In genomic region chr4:119462457-119462856, GRCm38 (mm10) we compare ENCODE assay signal across 10 mouse cellular contexts. TPM values are rescaled to one million over a fixed set of nuclear protein-coding genes. Genes with fewer than 3 reads are reported as not detected.
DNase-seq lines count a peak whose midpoint lies in the region; ATAC-seq and TF ChIP-seq lines count a peak whose summit lies in the region.
"Had no signal": no experiment of that assay in that cellular context is flagged by ENCODE, and none has a peak within 500 bp of the region (broad histone marks: within the 10 kb centered on the region; RNA-seq: fewer than 3 reads in every experiment).

No protein-coding gene starts in this region.

- peak overlapping the region; percentile 87 for H3K27ac ChIP-seq in heart, postnatal 0 days (ENCODE audit: low read depth)
- H3K27ac ChIP-seq in neural tube, embryonic 12.5 days: peak overlapping the region; percentile 16; the same call in 1 of the 2 replicates
- H3K27ac ChIP-seq: limb, embryonic 12.5 days had no signal

- WGBS in heart, postnatal 0 days: 80% methylated on average over 3 of the region's 3 CpGs
- 94% methylated on average over 3 of the region's 3 CpGs for WGBS in neural tube, embryonic 12.5 days

- no peak overlapping the region for H3K4me2 ChIP-seq in heart, postnatal 0 days (ENCODE audit: low read depth, low read length)
- H3K4me2 ChIP-seq in neural tube, embryonic 12.5 days (replicated peaks): 0 out of 2 replicates have a peak overlapping the region, but pooled peaks have one; percentile 27
- H3K4me2 ChIP-seq: limb, embryonic 12.5 days had no signal

- TF ChIP-seq CTCF in heart, postnatal 0 days (IDR thresholded peaks at IDR 0.05; ENCODE audit: low read depth): no peak

- TF ChIP-seq EP300 in heart, postnatal 0 days (IDR thresholded peaks at IDR 0.05; ENCODE audit: low read depth): no peak

- no peak overlapping the region for H3K4me3 ChIP-seq in heart, postnatal 0 days (ENCODE audit: low read depth, low read length)
- H3K4me3 ChIP-seq in neural tube, embryonic 12.5 days: no peak overlapping the region
- H3K4me3 ChIP-seq: limb, embryonic 12.5 days had no signal

- peaks cover 9% of the 10 kb centered on the region; the same call in 1 of the 2 replicates for H3K4me1 ChIP-seq in heart, postnatal 0 days (ENCODE audit: control insufficient read depth, insufficient read depth)
- H3K4me1 ChIP-seq in neural tube, embryonic 12.5 days: peaks cover 20% of the 10 kb centered on the region; the same call in 1 of the 2 replicates

- no peak for DNase-seq in heart, postnatal 0 days (ENCODE audit: low spot score)
- DNase-seq in heart, postnatal 25 days (ENCODE audit: low spot score): no peak
- DNase-seq in neural tube, embryonic 10.5 days (ENCODE audit: extremely low spot score, low spot score): no peak
- DNase-seq in induced T-regulatory cell, adult 2 months (ENCODE audit: low read depth): peak; percentile 8
- DNase-seq in T-cell, adult 2 months (ENCODE audit: low spot score): no peak

- H3K36me3 ChIP-seq in heart, postnatal 0 days (replicated peaks; ENCODE audit: control insufficient read depth, insufficient read depth, low read length): no peaks in the 10 kb centered on the region
- no peaks in the 10 kb centered on the region for H3K36me3 ChIP-seq in neural tube, embryonic 12.5 days
- H3K36me3 ChIP-seq: limb, embryonic 12.5 days had no signal

- no peak for ATAC-seq in heart, postnatal 0 days (ENCODE audit: insufficient read depth, low read depth)
- no peak for ATAC-seq in neural tube, embryonic 12.5 days (ENCODE audit: low FRiP score, low read depth)
- no peak for ATAC-seq in monocyte, adult 5-6 weeks (replicated peaks; ENCODE audit: insufficient number of reproducible peaks, low FRiP score, low TSS enrichment, poor library complexity, severe bottlenecking)

- no peaks in the 10 kb centered on the region for H3K27me3 ChIP-seq in heart, postnatal 0 days (ENCODE audit: control insufficient read depth, insufficient read depth, low read length)
- H3K27me3 ChIP-seq in neural tube, embryonic 12.5 days (replicated peaks): no peaks in the 10 kb centered on the region

- no peaks in the 10 kb centered on the region for H3K9me3 ChIP-seq in heart, postnatal 0 days (replicated peaks; ENCODE audit: control insufficient read depth, low read length)
- H3K9me3 ChIP-seq in neural tube, embryonic 12.5 days: no peaks in the 10 kb centered on the region
- H3K9me3 ChIP-seq: limb, embryonic 12.5 days had no signal

- no peak overlapping the region for H3K9ac ChIP-seq in heart, postnatal 0 days (replicated peaks; ENCODE audit: low read depth, low read length)
- H3K9ac ChIP-seq in neural tube, embryonic 12.5 days: no peak overlapping the region
- H3K9ac ChIP-seq: limb, embryonic 12.5 days had no signal

- intact Hi-C loops in heart, postnatal 25 days (cut with DNase I): no loop called here

RNA-seq across cellular contexts. Expression of gene Rimkla, which starts 30.0 kb away (rescaled TPM):
- 5.7 and 6.4 TPM in 2 replicates for total RNA-seq in heart, postnatal 0 days (2014; rRNA removed; ENCODE audit: low replicate concordance)
- 2.8 and 3.0 TPM in 2 replicates for polyA plus RNA-seq in heart, postnatal 0 days (2015; fragmentation: Nextera tagmentation; extraction: Ambion mirVana)
- total RNA-seq in heart, postnatal 25 days (2021): under 1 TPM; 0.31 to 0.67 TPM
- 14.6 and 18.4 TPM in 2 replicates for polyA plus RNA-seq in neural tube, embryonic 12.5 days (2016; fragmentation: Nextera tagmentation; extraction: Ambion mirVana)
- 0.10 TPM in 1 of 3 replicates, not detected in the others for total RNA-seq in monocyte, adult 5-6 weeks (2017)
- total RNA-seq: gastrocnemius, adult 8-10 months had no signal

RNA-seq across cellular contexts. Expression of gene Zmynd12, which starts 39.8 kb away (rescaled TPM):
- total RNA-seq in heart, postnatal 0 days (2014; rRNA removed; ENCODE audit: low replicate concordance): not detected in 2 replicates
- polyA plus RNA-seq in heart, postnatal 0 days (2015; fragmentation: Nextera tagmentation; extraction: Ambion mirVana): 0.21 and 0.37 TPM in 2 replicates
- total RNA-seq in heart, postnatal 25 days (2021): not detected
- 0.13 and 0.55 TPM in 2 replicates for polyA plus RNA-seq in neural tube, embryonic 12.5 days (2016; fragmentation: Nextera tagmentation; extraction: Ambion mirVana)
- total RNA-seq in monocyte, adult 5-6 weeks (2017): not detected in 3 replicates
- total RNA-seq: gastrocnemius, adult 8-10 months; layer of hippocampus, postnatal 10 days had no signal

RNA-seq across cellular contexts. Expression of gene Ppcs, which starts 40.2 kb away (rescaled TPM):
- 17.4 and 22.5 TPM in 2 replicates for total RNA-seq in heart, postnatal 0 days (2014; rRNA removed; ENCODE audit: low replicate concordance)
- polyA plus RNA-seq in heart, postnatal 0 days (2015; fragmentation: Nextera tagmentation; extraction: Ambion mirVana): 39.3 and 40.0 TPM in 2 replicates
- total RNA-seq in heart, postnatal 25 days (2021): 1 to 10 TPM; 8.9 TPM
- polyA plus RNA-seq in neural tube, embryonic 12.5 days (2016; fragmentation: Nextera tagmentation; extraction: Ambion mirVana): 20.9 and 22.7 TPM in 2 replicates
- total RNA-seq in monocyte, adult 5-6 weeks (2017): 6.3 to 20.1 TPM (median 8.1 TPM) in 3 replicates

RNA-seq across cellular contexts. Expression of gene Ccdc30, which starts 47.1 kb away (rescaled TPM):
- total RNA-seq in heart, postnatal 0 days (2014; rRNA removed; ENCODE audit: low replicate concordance): not detected in 2 replicates
- 2.1 and 2.3 TPM in 2 replicates for polyA plus RNA-seq in heart, postnatal 0 days (2015; fragmentation: Nextera tagmentation; extraction: Ambion mirVana)
- total RNA-seq in heart, postnatal 25 days (2021): under 1 TPM in 1 of 2 experiments, not detected in 1; 0.34 TPM
- polyA plus RNA-seq in neural tube, embryonic 12.5 days (2016; fragmentation: Nextera tagmentation; extraction: Ambion mirVana): 14.9 and 15.1 TPM in 2 replicates
- 0.32 to 4.8 TPM in 2 of 3 replicates, not detected in the other for total RNA-seq in monocyte, adult 5-6 weeks (2017)
